Mouse (Mus musculus) testis, adult 2 months (tissue): ENCODE data around the gene Dnah17.

Experiments
- CTCF ChIP-seq: fragments of 200-500 bp; IDR thresholded peaks from 2 replicates; pipeline ENCODE4 v1.5.1; 2012; ENCODE audit warnings: low read depth, mild to moderate bottlenecking, inconsistent platforms, low read length, moderate library complexity; ENCODE audit not compliant: control insufficient read depth, insufficient read depth, insufficient replicate concordance
- POLR2A ChIP-seq: fragments of 200-500 bp; IDR thresholded peaks from 2 replicates; pipeline ENCODE4 v1.6.1; 2012; ENCODE audit warnings: low read depth, mild to moderate bottlenecking, inconsistent platforms, low read length, moderate library complexity; ENCODE audit not compliant: control insufficient read depth

- TF ChIP-seq CTCF (no peak), POLR2A (no peak)
These were observed 42.3 kb upstream of the Dnah17 start for GRCm38 (mm10) chr11:118172768-118173167.
